Mouse (Mus musculus): ENCODE data around the gene Syne1. TPM values are rescaled to one million over a fixed set of nuclear protein-coding genes. Genes with fewer than 3 reads are reported as not detected.

The Syne1 gene
- polyA plus RNA-seq, 1 experiment from 2014 or later, result 5.2 TPM

DNA sequence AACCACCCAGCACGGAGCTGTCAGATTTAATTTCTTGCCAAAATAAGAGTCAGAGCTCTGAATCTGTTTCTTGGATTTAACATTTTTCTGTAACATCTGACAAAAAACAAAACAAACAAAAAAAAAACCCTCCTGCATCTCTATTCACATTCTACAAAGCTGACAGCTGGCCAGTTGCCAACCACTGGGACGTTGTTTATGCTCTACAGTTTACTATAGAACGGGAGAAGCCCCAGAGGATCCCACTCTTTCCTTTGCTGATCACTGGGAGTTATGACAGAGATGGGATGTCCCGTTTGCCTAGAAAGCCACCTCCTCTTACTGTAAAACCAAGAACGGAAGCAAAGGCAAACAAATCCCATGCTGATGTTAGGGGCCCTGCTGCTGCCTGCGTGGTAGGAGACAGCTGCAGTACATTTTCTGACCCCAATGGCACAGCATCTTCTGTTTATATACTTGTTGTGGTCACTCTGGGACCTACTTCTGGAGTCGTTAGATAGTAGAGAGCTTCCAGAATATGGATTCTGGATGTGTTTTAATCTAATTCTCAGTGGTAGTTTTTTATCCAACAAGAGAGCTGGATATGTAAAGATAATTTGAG, 255.9 kb downstream of the Syne1 start:
- Histone ChIP-seq H3K9me3 (ENCODE audit: low read length) (no peaks in the 10 kb centered on the region), H3K4me2 (ENCODE audit: low read depth, low read length) (no peak overlapping the region), H3K9ac (replicated peaks) (no peak overlapping the region), H3K4me1 (ENCODE audit: insufficient read depth) (peaks cover 3% of the 10 kb centered on the region; the same call in 1 of the 2 replicates), H3K27ac (ENCODE audit: low read depth) (no peak overlapping the region; the same call in 1 of the 2 replicates), H3K36me3 (replicated peaks; ENCODE audit: insufficient read depth, low read length) (peaks cover 3% of the 10 kb centered on the region; the same call in 1 of the 2 replicates), H3K4me3 (ENCODE audit: low read depth, low read length) (no peak overlapping the region), H3K27me3 (ENCODE audit: insufficient read depth, low read length) (no peaks in the 10 kb centered on the region)
- ATAC-seq (no peak), DNase-seq (peak; percentile 25)
- WGBS (ENCODE audit: insufficient replicate concordance), result 36% methylated on average over 7 of the region's 7 CpGs
- TF ChIP-seq EP300 (IDR thresholded peaks at IDR 0.05; ENCODE audit: low read depth) (no peak), CTCF (IDR thresholded peaks at IDR 0.05; ENCODE audit: low read depth) (no peak)

DNA sequence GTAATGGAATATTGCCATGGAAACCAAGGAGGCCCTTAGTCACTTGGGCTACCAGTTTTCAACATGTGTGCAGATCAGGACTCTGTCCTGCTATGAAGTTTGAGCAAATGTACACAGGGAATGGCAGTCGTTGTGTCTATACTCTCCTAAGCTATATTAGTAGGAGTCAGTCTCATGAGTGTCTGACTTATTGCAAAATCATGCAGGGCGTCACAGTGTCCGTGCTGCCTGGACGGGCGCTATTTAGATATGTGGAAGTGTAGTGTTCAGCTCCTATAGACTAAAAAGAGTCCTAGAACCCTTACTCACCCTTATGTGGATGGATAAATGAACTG, 261.7 kb downstream of the Syne1 start:
- H3K9ac ChIP-seq (replicated peaks), result no peak overlapping the region
- H3K27me3 ChIP-seq (ENCODE audit: insufficient read depth, low read length), result no peaks in the 10 kb centered on the region
- H3K27ac ChIP-seq (ENCODE audit: low read depth), result 0 out of 2 replicates have a peak overlapping the region, but pooled peaks have one; percentile 34
- peaks cover 3% of the 10 kb centered on the region; the same call in 1 of the 2 replicates for H3K36me3 ChIP-seq (replicated peaks; ENCODE audit: insufficient read depth, low read length)
- ATAC-seq (no peak), DNase-seq (no peak)
- no peak for TF ChIP-seq CTCF (IDR thresholded peaks at IDR 0.05; ENCODE audit: low read depth)
- no peak for TF ChIP-seq EP300 (IDR thresholded peaks at IDR 0.05; ENCODE audit: low read depth)
- WGBS (ENCODE audit: insufficient replicate concordance), result 77% methylated on average over 5 of the region's 5 CpGs
- H3K4me3 ChIP-seq (ENCODE audit: low read depth, low read length), result no peak overlapping the region
- H3K4me1 ChIP-seq (ENCODE audit: insufficient read depth), result no peaks in the 10 kb centered on the region
- no peaks in the 10 kb centered on the region for H3K9me3 ChIP-seq (ENCODE audit: low read length)
- no peak overlapping the region for H3K4me2 ChIP-seq (ENCODE audit: low read depth, low read length)

DNA sequence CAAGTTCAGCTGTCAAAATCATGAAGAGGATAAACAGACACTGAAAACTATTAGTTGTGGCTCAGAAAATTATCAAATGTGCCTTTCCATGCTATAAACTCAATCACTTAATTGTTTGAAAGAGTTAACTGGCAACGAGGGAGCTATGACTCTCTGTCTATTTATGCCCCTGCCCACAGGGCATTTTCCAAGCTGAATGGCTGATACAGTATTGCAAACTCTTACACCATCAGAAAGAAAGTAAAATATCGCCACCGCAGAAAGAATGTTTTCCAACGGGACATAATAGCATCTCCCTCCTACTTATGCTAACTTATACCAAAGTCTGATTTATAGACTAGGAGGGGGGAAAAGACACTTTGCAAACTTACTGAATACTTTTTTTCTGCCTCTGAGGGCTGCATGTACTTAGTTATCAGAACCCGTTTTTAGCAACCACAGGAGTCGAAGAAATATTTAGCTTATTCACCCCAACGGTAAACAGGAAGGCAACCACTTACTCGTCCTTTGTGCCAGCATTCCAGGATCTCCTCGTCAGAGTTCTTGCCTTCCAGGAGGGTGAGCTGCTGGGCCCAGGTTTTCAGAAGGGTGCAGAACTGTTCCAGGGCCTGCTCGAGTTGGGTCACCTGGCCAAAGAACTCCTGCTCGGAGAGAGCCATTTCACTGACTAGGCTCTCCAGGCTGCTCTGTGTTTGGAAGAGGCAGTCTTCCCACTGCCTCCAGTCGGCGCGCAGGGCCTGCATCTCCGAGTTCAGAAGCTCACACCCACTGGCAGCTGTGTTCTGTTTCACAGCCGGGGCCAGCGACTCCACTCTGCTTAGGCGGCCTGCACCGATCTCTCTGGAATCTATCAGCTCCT, 262.3 kb downstream of the Syne1 start:
- H3K36me3 ChIP-seq (replicated peaks; ENCODE audit: insufficient read depth, low read length), result peaks cover 3% of the 10 kb centered on the region; the same call in 1 of the 2 replicates
- TF ChIP-seq CTCF (IDR thresholded peaks at IDR 0.05; ENCODE audit: low read depth) (no peak), EP300 (IDR thresholded peaks at IDR 0.05; ENCODE audit: low read depth) (no peak)
- H3K4me2 ChIP-seq (ENCODE audit: low read depth, low read length), result no peak overlapping the region
- H3K4me3 ChIP-seq (ENCODE audit: low read depth, low read length), result no peak overlapping the region
- DNase-seq, result no peak
- no peaks in the 10 kb centered on the region for H3K4me1 ChIP-seq (ENCODE audit: insufficient read depth)
- H3K27me3 ChIP-seq (ENCODE audit: insufficient read depth, low read length), result no peaks in the 10 kb centered on the region
- ATAC-seq, result no peak
- H3K27ac ChIP-seq (ENCODE audit: low read depth), result peak overlapping the region; percentile 34; the same call in 1 of the 2 replicates
- WGBS (ENCODE audit: insufficient replicate concordance), result 61% methylated on average over 19 of the region's 19 CpGs
- no peaks in the 10 kb centered on the region for H3K9me3 ChIP-seq (ENCODE audit: low read length)
- no peak overlapping the region for H3K9ac ChIP-seq (replicated peaks)

- no peak overlapping the region for H3K9ac ChIP-seq (replicated peaks)
- DNase-seq, result no peak
- peaks cover 3% of the 10 kb centered on the region; the same call in 1 of the 2 replicates for H3K36me3 ChIP-seq (replicated peaks; ENCODE audit: insufficient read depth, low read length)
- H3K9me3 ChIP-seq (ENCODE audit: low read length), result no peaks in the 10 kb centered on the region
- H3K27me3 ChIP-seq (ENCODE audit: insufficient read depth, low read length), result no peaks in the 10 kb centered on the region
- 37% methylated on average over 6 of the region's 6 CpGs for WGBS (ENCODE audit: insufficient replicate concordance)
- no peak overlapping the region for H3K4me2 ChIP-seq (ENCODE audit: low read depth, low read length)
- no peaks in the 10 kb centered on the region for H3K4me1 ChIP-seq (ENCODE audit: insufficient read depth)
- no peak overlapping the region for H3K4me3 ChIP-seq (ENCODE audit: low read depth, low read length)
- TF ChIP-seq CTCF (IDR thresholded peaks at IDR 0.05; ENCODE audit: low read depth), result no peak
- no peak for TF ChIP-seq EP300 (IDR thresholded peaks at IDR 0.05; ENCODE audit: low read depth)
- no peak for ATAC-seq
- H3K27ac ChIP-seq (ENCODE audit: low read depth), result no peak overlapping the region
These were observed 263.0 kb downstream of the Syne1 start for GRCm38 (mm10) chr10:5288262-5288661.

DNA sequence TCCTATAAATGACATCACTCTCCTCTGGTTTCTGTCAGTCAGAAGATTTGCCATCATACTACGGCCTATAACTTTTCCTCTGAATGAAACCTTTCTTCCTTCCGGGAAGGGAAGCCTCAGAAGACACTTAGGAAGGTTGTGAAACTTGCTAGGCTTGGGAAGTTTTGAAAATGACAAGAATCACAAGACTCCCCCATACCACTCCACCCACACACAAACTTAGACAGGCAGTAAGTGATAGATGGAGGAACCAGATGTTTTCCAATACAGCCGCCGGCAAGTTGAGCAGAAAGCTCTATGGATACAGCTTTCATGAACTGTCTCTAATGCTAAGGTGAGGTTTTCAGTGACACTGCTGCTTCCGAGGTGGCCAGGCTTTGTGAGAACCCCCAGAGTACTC, 275.5 kb downstream of the Syne1 start:
- TF ChIP-seq EP300 (IDR thresholded peaks at IDR 0.05; ENCODE audit: low read depth) (no peak), CTCF (IDR thresholded peaks at IDR 0.05; ENCODE audit: low read depth) (no peak)
- ATAC-seq, result no peak
- Histone ChIP-seq H3K4me3 (ENCODE audit: low read depth, low read length) (no peak overlapping the region), H3K36me3 (replicated peaks; ENCODE audit: insufficient read depth, low read length) (no peaks in the 10 kb centered on the region), H3K27me3 (ENCODE audit: insufficient read depth, low read length) (no peaks in the 10 kb centered on the region), H3K9ac (replicated peaks) (no peak overlapping the region), H3K4me2 (ENCODE audit: low read depth, low read length) (no peak overlapping the region), H3K27ac (ENCODE audit: low read depth) (no peak overlapping the region), H3K4me1 (ENCODE audit: insufficient read depth) (no peaks in the 10 kb centered on the region), H3K9me3 (ENCODE audit: low read length) (no peaks in the 10 kb centered on the region)
- no peak for DNase-seq
- WGBS (ENCODE audit: insufficient replicate concordance), result 79% methylated on average over 5 of the region's 5 CpGs

DNA sequence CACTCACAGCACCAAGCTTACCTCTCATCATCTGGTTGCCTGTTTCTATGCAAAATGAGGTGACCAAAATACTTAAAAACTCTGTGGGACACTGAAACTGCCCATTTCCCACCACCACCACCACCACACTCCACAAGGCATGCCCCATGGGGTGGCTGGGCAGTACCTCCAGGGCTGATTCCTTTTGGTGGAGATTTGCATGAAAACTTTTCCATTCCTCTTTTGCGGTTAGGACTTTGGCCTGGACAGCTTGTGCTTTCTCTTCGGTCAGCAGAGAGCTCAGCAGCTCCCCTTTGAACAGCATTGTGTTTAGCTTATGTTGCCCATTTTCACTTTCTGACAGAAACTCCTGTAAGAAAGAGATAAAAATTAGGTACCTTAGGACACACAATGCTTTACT, 280.6 kb downstream of the Syne1 start:
- no peak for DNase-seq
- Histone ChIP-seq H3K4me3 (ENCODE audit: low read depth, low read length) (no peak overlapping the region), H3K36me3 (replicated peaks; ENCODE audit: insufficient read depth, low read length) (no peaks in the 10 kb centered on the region), H3K4me1 (ENCODE audit: insufficient read depth) (no peaks in the 10 kb centered on the region), H3K4me2 (ENCODE audit: low read depth, low read length) (no peak overlapping the region), H3K9ac (replicated peaks) (no peak overlapping the region), H3K27me3 (ENCODE audit: insufficient read depth, low read length) (no peaks in the 10 kb centered on the region), H3K27ac (ENCODE audit: low read depth) (no peak overlapping the region), H3K9me3 (ENCODE audit: low read length) (no peaks in the 10 kb centered on the region)
- 0 out of 2 replicates have a peak, but pooled peaks have one; percentile 15 for ATAC-seq
- TF ChIP-seq EP300 (IDR thresholded peaks at IDR 0.05; ENCODE audit: low read depth) (no peak), CTCF (IDR thresholded peaks at IDR 0.05; ENCODE audit: low read depth) (no peak)
- WGBS (ENCODE audit: insufficient replicate concordance), result 63% methylated on average over 2 of the region's 2 CpGs

Data from liver, postnatal 0 days (tissue).